Mouse (Mus musculus) bone marrow, adult 2 months (tissue): ENCODE results near the gene Susd6.

Source experiments
- CTCF ChIP-seq: fragments of 200-500 bp; IDR thresholded peaks from 2 replicates; pipeline ENCODE4 v1.5.1; 2011; ENCODE audit warnings: low read length, control low read depth; ENCODE audit not compliant: control insufficient read depth, insufficient read depth
- POLR2A ChIP-seq: fragments of 200-500 bp; IDR thresholded peaks from 2 replicates; pipeline ENCODE4 v1.6.1; 2011; ENCODE audit warnings: low read depth, mild to moderate bottlenecking, control low read depth, low read length, borderline replicate concordance; ENCODE audit not compliant: control insufficient read depth

GRCm38 (mm10) chr12:80893720-80894494 lies 103.6 kb downstream of the Susd6 start:
- TF ChIP-seq CTCF, result no peak
- no peak for TF ChIP-seq POLR2A
